ENCODE assay signal across 23 mouse cellular contexts in genomic region chr2:77933630-77934029, GRCm38 (mm10). TPM values are rescaled to one million over a fixed set of nuclear protein-coding genes. Genes with fewer than 3 reads are reported as not detected.
DNase-seq lines count a peak whose midpoint lies in the region; ATAC-seq lines count a peak whose summit lies in the region.
"Had no signal": no experiment of that assay in that cellular context is flagged by ENCODE, and none has a peak within 500 bp of the region (broad histone marks: within the 10 kb centered on the region; RNA-seq: fewer than 3 reads in every experiment).

No protein-coding gene starts in this region.

- H3K9ac ChIP-seq in embryonic facial prominence, embryonic 14.5 days (ENCODE audit: low read depth, low read length) = no peak overlapping the region
- H3K9ac ChIP-seq: embryonic facial prominence, embryonic 15.5 days; hindbrain, embryonic 15.5 days had no signal

- DNase-seq in embryonic facial prominence, embryonic 14.5 days (ENCODE audit: low spot score) = peak; percentile 8
- no peak for DNase-seq in embryonic facial prominence, embryonic 10.5 days (ENCODE audit: low spot score)
- peak; percentile 11 to 34 for DNase-seq in left cerebral cortex, adult 9 months (ENCODE audit: low spot score in 2 of 2)
- DNase-seq in left cerebral cortex, postnatal 14 days (ENCODE audit: low spot score in 2 of 2) = no peak
- peak; percentile 62 for DNase-seq in brain, adult 2 months (ENCODE audit: low read depth, low spot score)
- DNase-seq in layer of hippocampus, adult 9-10 months (ENCODE audit: low spot score) = peak; percentile 66
- DNase-seq in embryo, embryonic 11 days = no peak
- no peak for DNase-seq in urinary bladder, adult 18-20 months (ENCODE audit: low spot score in 2 of 2)
- DNase-seq: adrenal gland, adult 2 months; cerebellum, adult 18-20 months; cerebellum, postnatal 14 days; gastrocnemius, postnatal 10 days; kidney, adult 8-10 months; kidney, postnatal 25 days; lung, postnatal 10 days; right cerebral cortex, postnatal 4 days; thymus, postnatal 14 days had no signal

- no peak overlapping the region for H3K27ac ChIP-seq in embryonic facial prominence, embryonic 14.5 days (replicated peaks; ENCODE audit: low read depth, low read length)
- H3K27ac ChIP-seq in embryonic facial prominence, embryonic 10.5 days (replicated peaks) = no peak overlapping the region
- H3K27ac ChIP-seq: embryonic facial prominence, embryonic 15.5 days; hindbrain, embryonic 15.5 days had no signal

- intact Hi-C loops in left cerebral cortex, postnatal 14 days (cut with DNase I) = no loop called here

- peaks cover 64% of the 10 kb centered on the region for H3K36me3 ChIP-seq in embryonic facial prominence, embryonic 14.5 days (ENCODE audit: control insufficient read depth, insufficient read depth, low read length)
- peaks cover 84% of the 10 kb centered on the region for H3K36me3 ChIP-seq in embryonic facial prominence, embryonic 10.5 days (replicated peaks)

- H3K4me1 ChIP-seq in embryonic facial prominence, embryonic 14.5 days (ENCODE audit: control insufficient read depth, insufficient read depth, low read length) = no peaks in the 10 kb centered on the region
- H3K4me1 ChIP-seq in embryonic facial prominence, embryonic 10.5 days = no peaks in the 10 kb centered on the region
- H3K4me1 ChIP-seq: embryonic facial prominence, embryonic 15.5 days; hindbrain, embryonic 15.5 days had no signal

- no peak overlapping the region for H3K4me3 ChIP-seq in embryonic facial prominence, embryonic 14.5 days (ENCODE audit: low read depth, low read length)
- no peak overlapping the region for H3K4me3 ChIP-seq in embryonic facial prominence, embryonic 10.5 days
- H3K4me3 ChIP-seq: embryonic facial prominence, embryonic 15.5 days; hindbrain, embryonic 15.5 days had no signal

- no peaks in the 10 kb centered on the region for H3K27me3 ChIP-seq in embryonic facial prominence, embryonic 14.5 days (replicated peaks; ENCODE audit: control insufficient read depth, insufficient read depth, low read length)
- H3K27me3 ChIP-seq in embryonic facial prominence, embryonic 10.5 days (replicated peaks; ENCODE audit: low read depth, poor library complexity, severe bottlenecking) = no peaks in the 10 kb centered on the region
- H3K27me3 ChIP-seq: CH12.LX; embryonic facial prominence, embryonic 15.5 days; hindbrain, embryonic 15.5 days had no signal

- H3K4me2 ChIP-seq in embryonic facial prominence, embryonic 14.5 days (ENCODE audit: low read depth, low read length) = no peak overlapping the region
- H3K4me2 ChIP-seq: embryonic facial prominence, embryonic 15.5 days; heart, embryonic 11.5 days; hindbrain, embryonic 15.5 days; midbrain, embryonic 11.5 days had no signal

- 70% methylated on average over 2 of the region's 2 CpGs for WGBS in embryonic facial prominence, embryonic 14.5 days
- WGBS in embryonic facial prominence, embryonic 10.5 days = 81% methylated on average over 2 of the region's 2 CpGs

- H3K9me3 ChIP-seq in embryonic facial prominence, embryonic 14.5 days (ENCODE audit: control insufficient read depth, low read length) = no peaks in the 10 kb centered on the region
- no peaks in the 10 kb centered on the region for H3K9me3 ChIP-seq in embryonic facial prominence, embryonic 10.5 days
- H3K9me3 ChIP-seq: embryonic facial prominence, embryonic 15.5 days; G1E; hindbrain, embryonic 15.5 days had no signal

- no peak for ATAC-seq in embryonic facial prominence, embryonic 14.5 days (ENCODE audit: low read depth)

RNA-seq across cellular contexts. Expression of gene Cwc22, which starts 12.5 kb away (rescaled TPM):
- polyA plus RNA-seq in embryonic facial prominence, embryonic 14.5 days (2014; fragmentation: Nextera tagmentation; extraction: Ambion mirVana) = 26.6 and 28.9 TPM in 2 replicates
- polyA plus RNA-seq in embryonic facial prominence, embryonic 10.5 days (2016; fragmentation: Nextera tagmentation; extraction: Ambion mirVana) = 35.2 and 41.7 TPM in 2 replicates
- 10 to 100 TPM; 20.5 to 21.5 TPM for total RNA-seq in left cerebral cortex, postnatal 14 days (2021)

Comparison
In these comparisons a context has a peak if more than half of its experiments do, and no peak if none do; other contexts are left out.
1. DNase-seq: peak in embryonic facial prominence, embryonic 14.5 days (single experiment), left cerebral cortex, adult 9 months (2 of 2), brain, adult 2 months (single experiment) and layer of hippocampus, adult 9-10 months (single experiment); none in embryonic facial prominence, embryonic 10.5 days (single experiment), left cerebral cortex, postnatal 14 days (0 of 2), embryo, embryonic 11 days (single experiment) and urinary bladder, adult 18-20 months (0 of 2).